9 mouse cellular contexts compared by ENCODE assay signal in genomic region chr9:108337848-108338550, GRCm38 (mm10). TPM values are rescaled to one million over a fixed set of nuclear protein-coding genes. Genes with fewer than 3 reads are reported as not detected.
DNase-seq lines count a peak whose midpoint lies in the region; ATAC-seq and TF ChIP-seq lines count a peak whose summit lies in the region.
"Had no signal": no experiment of that assay in that cellular context is flagged by ENCODE, and none has a peak within 500 bp of the region (broad histone marks: within the 10 kb centered on the region; RNA-seq: fewer than 3 reads in every experiment).

No protein-coding gene starts in this region.

- no peaks in the 10 kb centered on the region for H3K27me3 ChIP-seq in kidney, embryonic 15.5 days
- H3K27me3 ChIP-seq in hindbrain, postnatal 0 days (ENCODE audit: insufficient read depth, low read length) = no peaks in the 10 kb centered on the region
- no peaks in the 10 kb centered on the region for H3K27me3 ChIP-seq in myocyte (ENCODE audit: control insufficient read depth, insufficient read depth, insufficient read length)
- H3K27me3 ChIP-seq: Patski had no signal

- TF ChIP-seq POLR2A in myocyte (IDR thresholded peaks at IDR 0.05; ENCODE audit: insufficient read length, low read depth) = no peak

- 65% methylated on average over 10 of the region's 10 CpGs for WGBS in kidney, embryonic 15.5 days
- WGBS in hindbrain, postnatal 0 days = 67% methylated on average over 10 of the region's 10 CpGs

- peaks cover 49% of the 10 kb centered on the region for H3K36me3 ChIP-seq in kidney, embryonic 15.5 days
- peaks cover 21% of the 10 kb centered on the region; the same call in 1 of the 2 replicates for H3K36me3 ChIP-seq in hindbrain, postnatal 0 days (ENCODE audit: insufficient read depth, low read length)
- peaks cover 20% of the 10 kb centered on the region for H3K36me3 ChIP-seq in myocyte (ENCODE audit: control insufficient read depth, insufficient read depth)

- TF ChIP-seq CTCF in hindbrain, postnatal 0 days (IDR thresholded peaks at IDR 0.05; ENCODE audit: low read depth) = no peak

- no peak for ATAC-seq in kidney, embryonic 15.5 days (replicated peaks; ENCODE audit: low FRiP score)
- no peak for ATAC-seq in hindbrain, postnatal 0 days
- ATAC-seq in cerebellum, adult (ENCODE audit: insufficient number of reproducible peaks, low FRiP score, low TSS enrichment) = no peak

- peaks cover 41% of the 10 kb centered on the region for H3K4me1 ChIP-seq in kidney, embryonic 15.5 days
- H3K4me1 ChIP-seq in brown adipose tissue, adult 24 weeks (ENCODE audit: control insufficient read depth, insufficient read depth, insufficient read length, low read length) = peaks cover 10% of the 10 kb centered on the region
- peaks cover 11% of the 10 kb centered on the region; the same call in 1 of the 2 replicates for H3K4me1 ChIP-seq in hindbrain, postnatal 0 days (ENCODE audit: insufficient read depth, low read length)

- DNase-seq in kidney, postnatal 25 days = no peak
- no peak for DNase-seq in hindbrain, postnatal 0 days (ENCODE audit: low spot score)
- no peak for DNase-seq in embryo, embryonic 11 days
- no peak for DNase-seq in kidney, postnatal 4 days

- H3K27ac ChIP-seq in kidney, embryonic 15.5 days = peak overlapping the region; percentile 96
- peak overlapping the region; percentile 76 for H3K27ac ChIP-seq in brown adipose tissue, adult 24 weeks (replicated peaks; ENCODE audit: low read depth, low read length)
- H3K27ac ChIP-seq in hindbrain, postnatal 0 days = peak overlapping the region; percentile 95

- peak overlapping the region; percentile 73 for H3K4me3 ChIP-seq in kidney, embryonic 15.5 days (replicated peaks)
- H3K4me3 ChIP-seq in brown adipose tissue, adult 24 weeks (ENCODE audit: insufficient read depth, low read depth, low read length) = peak overlapping the region; percentile 90; the same call in 1 of the 2 replicates
- no peak overlapping the region for H3K4me3 ChIP-seq in hindbrain, postnatal 0 days (ENCODE audit: low read length)
- no peak overlapping the region for H3K4me3 ChIP-seq in myocyte

- no peak overlapping the region for H3ac ChIP-seq in myocyte (ENCODE audit: control insufficient read depth, insufficient read length)

- H3K9ac ChIP-seq in kidney, embryonic 15.5 days = 0 out of 2 replicates have a peak overlapping the region, but pooled peaks have one; percentile 86
- no peak overlapping the region; the same call in 1 of the 2 replicates for H3K9ac ChIP-seq in hindbrain, postnatal 0 days (replicated peaks; ENCODE audit: low read length)

- H3K9me3 ChIP-seq in kidney, embryonic 15.5 days (replicated peaks) = no peaks in the 10 kb centered on the region
- no peaks in the 10 kb centered on the region for H3K9me3 ChIP-seq in hindbrain, postnatal 0 days (ENCODE audit: low read length)

- peak overlapping the region; percentile 78; the same call in 1 of the 2 replicates for H3K4me2 ChIP-seq in kidney, embryonic 15.5 days
- H3K4me2 ChIP-seq in hindbrain, postnatal 0 days (ENCODE audit: low read depth, low read length) = peak overlapping the region; percentile 84
- H3K4me2 ChIP-seq in myocyte (ENCODE audit: low read depth) = peak overlapping the region; percentile 94

- peaks cover 12% of the 10 kb centered on the region for H3K79me2 ChIP-seq in myocyte (ENCODE audit: control insufficient read depth, insufficient read depth)

TF ChIP-seq in myocyte, 11 proteins besides CTCF, POLR2A, EP300 and RAD21:
- TF ChIP-seq TCF3 (IDR thresholded peaks at IDR 0.05; ENCODE audit: insufficient read length, low read depth) = no peak
- TF ChIP-seq SRF (IDR thresholded peaks at IDR 0.05; ENCODE audit: control insufficient read depth, insufficient read length, low read depth) = no peak
- TF ChIP-seq USF1 (IDR thresholded peaks at IDR 0.05; ENCODE audit: low read depth) = no peak
- no peak for TF ChIP-seq E2F4 (IDR thresholded peaks at IDR 0.05; ENCODE audit: insufficient read depth)
- no peak for TF ChIP-seq REST (IDR thresholded peaks at IDR 0.05; ENCODE audit: insufficient read depth, insufficient read length)
- no peak for TF ChIP-seq MAX (IDR thresholded peaks at IDR 0.05; ENCODE audit: low read depth)
- TF ChIP-seq MYOD1 (IDR thresholded peaks at IDR 0.05; ENCODE audit: control insufficient read depth in 1 of 3, insufficient read length in 2 of 3, low read depth in 2 of 3) = no peak
- no peak for TF ChIP-seq CEBPB (IDR thresholded peaks at IDR 0.05; ENCODE audit: insufficient read depth, poor library complexity, severe bottlenecking)
- TF ChIP-seq TCF12 (IDR thresholded peaks at IDR 0.05; ENCODE audit: insufficient read depth, poor library complexity, severe bottlenecking) = no peak
- no peak for TF ChIP-seq MYOG (IDR thresholded peaks at IDR 0.05; ENCODE audit: control insufficient read depth in 1 of 3, insufficient read depth in 1 of 3, insufficient read length in 2 of 3, low read depth in 2 of 3)
- no peak for TF ChIP-seq POLR2AphosphoS2 (IDR thresholded peaks at IDR 0.05; ENCODE audit: insufficient read length, low read depth)

RNA-seq across cellular contexts. Expression of gene Gpx1, which starts 0.7 kb away (rescaled TPM):
- polyA plus RNA-seq in kidney, embryonic 15.5 days (2015; fragmentation: Nextera tagmentation; extraction: Ambion mirVana) = 695 and 743 TPM in 2 replicates
- polyA plus RNA-seq in brown adipose tissue, adult 24 weeks (2012; ENCODE audit: insufficient read depth, insufficient read length, missing spikeins) = 770 and 989 TPM in 2 replicates
- total RNA-seq in hindbrain, postnatal 0 days (2014; rRNA removed) = 224 and 226 TPM in 2 replicates
- 426 and 460 TPM in 2 replicates for polyA plus RNA-seq in hindbrain, postnatal 0 days (2015; fragmentation: Nextera tagmentation; extraction: Ambion mirVana)
- 393 TPM for polyA plus RNA-seq in myocyte (2012; fragmentation: generic; extraction: Trizol)

RNA-seq across cellular contexts. Expression of gene Usp4, which starts 9.7 kb away (rescaled TPM):
- polyA plus RNA-seq in kidney, embryonic 15.5 days (2015; fragmentation: Nextera tagmentation; extraction: Ambion mirVana) = 95.2 and 105 TPM in 2 replicates
- 48.4 and 52.8 TPM in 2 replicates for polyA plus RNA-seq in brown adipose tissue, adult 24 weeks (2012; ENCODE audit: insufficient read depth, insufficient read length, missing spikeins)
- total RNA-seq in hindbrain, postnatal 0 days (2014; rRNA removed) = 92.0 and 97.8 TPM in 2 replicates
- 93.4 and 94.4 TPM in 2 replicates for polyA plus RNA-seq in hindbrain, postnatal 0 days (2015; fragmentation: Nextera tagmentation; extraction: Ambion mirVana)
- polyA plus RNA-seq in myocyte (2012; fragmentation: generic; extraction: Trizol) = 89.4 TPM

RNA-seq across cellular contexts. Expression of gene Tcta, which starts 32.0 kb away (rescaled TPM):
- polyA plus RNA-seq in kidney, embryonic 15.5 days (2015; fragmentation: Nextera tagmentation; extraction: Ambion mirVana) = 31.6 and 32.2 TPM in 2 replicates
- 24.2 and 32.4 TPM in 2 replicates for polyA plus RNA-seq in brown adipose tissue, adult 24 weeks (2012; ENCODE audit: insufficient read depth, insufficient read length, missing spikeins)
- total RNA-seq in hindbrain, postnatal 0 days (2014; rRNA removed) = 65.2 and 66.5 TPM in 2 replicates
- 79.4 and 80.3 TPM in 2 replicates for polyA plus RNA-seq in hindbrain, postnatal 0 days (2015; fragmentation: Nextera tagmentation; extraction: Ambion mirVana)
- polyA plus RNA-seq in myocyte (2012; fragmentation: generic; extraction: Trizol) = 29.8 TPM

RNA-seq across cellular contexts. Expression of gene Rhoa, which starts 32.1 kb away (rescaled TPM):
- 462 and 484 TPM in 2 replicates for polyA plus RNA-seq in kidney, embryonic 15.5 days (2015; fragmentation: Nextera tagmentation; extraction: Ambion mirVana)
- 299 and 302 TPM in 2 replicates for polyA plus RNA-seq in brown adipose tissue, adult 24 weeks (2012; ENCODE audit: insufficient read depth, insufficient read length, missing spikeins)
- 105 and 106 TPM in 2 replicates for total RNA-seq in hindbrain, postnatal 0 days (2014; rRNA removed)
- 268 and 276 TPM in 2 replicates for polyA plus RNA-seq in hindbrain, postnatal 0 days (2015; fragmentation: Nextera tagmentation; extraction: Ambion mirVana)
- polyA plus RNA-seq in myocyte (2012; fragmentation: generic; extraction: Trizol) = 306 TPM

RNA-seq across cellular contexts. Expression of gene Amt, which starts 41.3 kb away (rescaled TPM):
- polyA plus RNA-seq in kidney, embryonic 15.5 days (2015; fragmentation: Nextera tagmentation; extraction: Ambion mirVana) = 35.9 and 38.0 TPM in 2 replicates
- 2.0 and 2.8 TPM in 2 replicates for polyA plus RNA-seq in brown adipose tissue, adult 24 weeks (2012; ENCODE audit: insufficient read depth, insufficient read length, missing spikeins)
- 22.5 and 27.1 TPM in 2 replicates for total RNA-seq in hindbrain, postnatal 0 days (2014; rRNA removed)
- polyA plus RNA-seq in hindbrain, postnatal 0 days (2015; fragmentation: Nextera tagmentation; extraction: Ambion mirVana) = 28.5 and 32.9 TPM in 2 replicates
- 2.1 TPM for polyA plus RNA-seq in myocyte (2012; fragmentation: generic; extraction: Trizol)

Comparison
In these comparisons a context has a peak if more than half of its experiments do, and no peak if none do; other contexts are left out.
1. H3K4me3 ChIP-seq: peak in kidney, embryonic 15.5 days (single experiment) and brown adipose tissue, adult 24 weeks (single experiment); none in hindbrain, postnatal 0 days (single experiment) and myocyte (single experiment).
2. Peak in every context shown above with its lines, with median percentiles within 50 percentile points of each other: H3K27ac ChIP-seq and H3K4me2 ChIP-seq.